Comparison of ENCODE assay signal across 9 mouse cellular contexts in the genomic region with DNA sequence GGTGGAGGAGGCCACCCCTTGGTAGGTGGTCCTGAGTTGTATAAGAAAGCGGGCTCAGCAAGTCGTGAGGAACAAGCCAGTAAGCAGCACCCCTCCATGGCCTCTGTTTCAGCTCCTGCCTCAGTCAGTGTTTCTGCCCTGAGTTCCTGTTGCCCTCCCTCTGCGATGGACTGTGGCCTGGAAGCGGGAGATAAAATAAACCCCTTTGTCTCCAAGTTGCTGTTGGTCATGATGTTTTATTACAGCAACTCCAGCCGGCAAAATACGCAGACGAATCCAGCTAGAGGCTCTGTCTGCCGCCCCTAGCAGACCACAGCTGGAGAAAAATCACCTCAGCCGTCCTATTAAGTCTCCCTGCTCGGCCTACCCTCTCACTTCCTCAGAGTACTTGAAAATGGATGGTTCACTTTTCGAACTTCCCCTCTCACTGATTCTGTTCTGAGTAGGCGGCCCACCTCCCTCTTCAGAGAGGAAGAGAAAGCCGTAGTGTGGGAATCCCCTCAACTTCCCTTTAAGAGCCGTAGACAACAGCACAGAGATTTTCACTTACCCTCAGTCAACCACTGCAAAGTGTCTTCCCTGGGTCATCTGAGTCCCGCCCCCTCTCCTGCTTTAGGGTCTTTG. TPM values are rescaled to one million over a fixed set of nuclear protein-coding genes. Genes with fewer than 3 reads are reported as not detected.
DNase-seq lines count a peak whose midpoint lies in the region; ATAC-seq and TF ChIP-seq lines count a peak whose summit lies in the region.
"Had no signal": no experiment of that assay in that cellular context is flagged by ENCODE, and none has a peak within 500 bp of the region (broad histone marks: within the 10 kb centered on the region; RNA-seq: fewer than 3 reads in every experiment).

No protein-coding gene starts in this region.

- 39% methylated on average over 15 of the region's 15 CpGs for WGBS in intestine, embryonic 15.5 days
- WGBS in intestine, postnatal 0 days, result 47% methylated on average over 15 of the region's 15 CpGs

- no peaks in the 10 kb centered on the region for H3K9me3 ChIP-seq in intestine, embryonic 15.5 days
- H3K9me3 ChIP-seq in intestine, postnatal 0 days (ENCODE audit: control insufficient read depth), result no peaks in the 10 kb centered on the region

- H3K9ac ChIP-seq in intestine, embryonic 15.5 days, result no peak overlapping the region
- H3K9ac ChIP-seq in intestine, postnatal 0 days (ENCODE audit: low read depth, low read length), result no peak overlapping the region

- DNase-seq in CD4-positive, CD25-positive, alpha-beta regulatory T cell, adult 2 months (ENCODE audit: low read depth, low spot score), result peak; percentile 77
- peak; percentile 74 to 76 for DNase-seq in monocyte, adult 2 months (ENCODE audit: low read depth in 1 of 2, low spot score in 2 of 2)
- no peak for DNase-seq in urinary bladder, adult 2 months (ENCODE audit: low spot score)
- DNase-seq in cerebellum, postnatal 4 days (ENCODE audit: low spot score in 2 of 2), result no peak
- no peak for DNase-seq in heart, postnatal 4 days

- no peaks in the 10 kb centered on the region for H3K27me3 ChIP-seq in intestine, embryonic 15.5 days (replicated peaks)
- H3K27me3 ChIP-seq in intestine, postnatal 0 days (replicated peaks; ENCODE audit: control insufficient read depth, insufficient read depth, low read length), result no peaks in the 10 kb centered on the region

- H3K27ac ChIP-seq in intestine, embryonic 15.5 days, result peak overlapping the region; percentile 1; the same call in 1 of the 2 replicates
- H3K27ac ChIP-seq in intestine, postnatal 0 days (ENCODE audit: low read depth, low read length), result no peak overlapping the region

- no peak overlapping the region for H3K4me2 ChIP-seq in intestine, embryonic 15.5 days (replicated peaks)
- no peak overlapping the region for H3K4me2 ChIP-seq in intestine, postnatal 0 days (replicated peaks; ENCODE audit: low read depth)

- TF ChIP-seq CTCF in intestine, postnatal 0 days (IDR thresholded peaks at IDR 0.05; ENCODE audit: low read depth), result no peak

- no peak for ATAC-seq in intestine, embryonic 15.5 days
- no peak for ATAC-seq in intestine, postnatal 0 days
- ATAC-seq in granulocyte monocyte progenitor cell, adult 5-6 weeks (replicated peaks; ENCODE audit: poor library complexity, severe bottlenecking), result peak; percentile 94

- H3K36me3 ChIP-seq in intestine, embryonic 15.5 days, result no peaks in the 10 kb centered on the region
- H3K36me3 ChIP-seq in intestine, postnatal 0 days (ENCODE audit: control insufficient read depth, insufficient read depth), result no peaks in the 10 kb centered on the region

- 0 out of 2 replicates have a peak, but pooled peaks cover 5% of the 10 kb centered on the region for H3K4me1 ChIP-seq in intestine, embryonic 15.5 days (replicated peaks)
- H3K4me1 ChIP-seq in intestine, postnatal 0 days (replicated peaks; ENCODE audit: control insufficient read depth, insufficient read depth, low read length), result no peaks in the 10 kb centered on the region

- H3K4me3 ChIP-seq in intestine, embryonic 15.5 days (replicated peaks), result no peak overlapping the region
- H3K4me3 ChIP-seq in intestine, postnatal 0 days (ENCODE audit: low read depth, low read length), result no peak overlapping the region

RNA-seq across cellular contexts. Expression of gene Plbd1, which starts 28.2 kb away (rescaled TPM):
- polyA plus RNA-seq in intestine, embryonic 15.5 days (2015; fragmentation: Nextera tagmentation; extraction: Ambion mirVana), result 16.6 and 20.3 TPM in 2 replicates
- polyA plus RNA-seq in intestine, postnatal 0 days (2015; fragmentation: Nextera tagmentation; extraction: Ambion mirVana), result 108 and 116 TPM in 2 replicates
- 0.79 and 3.6 TPM in 2 replicates for total RNA-seq in granulocyte monocyte progenitor cell, adult 5-6 weeks (2014; fragmentation: Nextera tagmentation)
- 5.1 and 7.7 TPM in 2 replicates for total RNA-seq in granulocyte monocyte progenitor cell, adult 5-6 weeks (2017)
- polyA plus RNA-seq in urinary bladder, adult 2 months (2012; rRNA removed), result 14.3 and 15.9 TPM in 2 replicates
- 10 to 100 TPM; 20.7 to 23.6 TPM for total RNA-seq in heart, postnatal 4 days (2021)
- total RNA-seq: MEL had no signal

Comparison
In these comparisons a context has a peak if more than half of its experiments do, and no peak if none do; other contexts are left out.
1. DNase-seq: peak in CD4-positive, CD25-positive, alpha-beta regulatory T cell, adult 2 months (single experiment) and monocyte, adult 2 months (2 of 2); none in urinary bladder, adult 2 months (single experiment), cerebellum, postnatal 4 days (0 of 2) and heart, postnatal 4 days (single experiment).